Mouse (Mus musculus): ENCODE measurements at regions not wholly inside any gene's neighbourhood (a gene's known extent, or its start where the extent isn't known, plus 50 kb on each side); places are given as distances from the start of the nearest gene placed in this dataset.
A peak's percentile ranks its signal among the peaks of the same experiment; 100 is the strongest.
"Not testable (repeated sequence)": the region's sequence is repeated elsewhere in the genome, so short reads cannot be mapped to it uniquely, and the experiment has no call there.

- 30% methylated on average over 6 of the region's 6 CpGs for WGBS
- Histone ChIP-seq H3K36me3 (no peaks in the 10 kb centered on the region), H3K27me3 (no peaks in the 10 kb centered on the region), H3K27ac (no peak overlapping the region), H3K4me2 (no peak overlapping the region), H3K4me1 (replicated peaks) (no peaks in the 10 kb centered on the region), H3K9me3 (replicated peaks) (no peaks in the 10 kb centered on the region), H3K9ac (no peak overlapping the region), H3K4me3 (no peak overlapping the region)
- ATAC-seq (replicated peaks; ENCODE audit: insufficient number of reproducible peaks, insufficient read depth, low FRiP score, low read depth), result no peak
Measured at GRCm38 (mm10) chr15:89730320-89730719, 111.3 kb downstream of the Syt10 start.

- Histone ChIP-seq H3K36me3 (no peaks in the 10 kb centered on the region), H3K4me2 (peak overlapping the region; percentile 21), H3K4me1 (replicated peaks) (no peaks in the 10 kb centered on the region), H3K27me3 (no peaks in the 10 kb centered on the region), H3K9ac (no peak overlapping the region), H3K27ac (no peak overlapping the region), H3K4me3 (no peak overlapping the region), H3K9me3 (replicated peaks) (no peaks in the 10 kb centered on the region)
- no peak for ATAC-seq (replicated peaks; ENCODE audit: insufficient number of reproducible peaks, insufficient read depth, low FRiP score, low read depth)
- 53% methylated on average over 12 of the region's 12 CpGs for WGBS
Measured at GRCm38 (mm10) chr15:89724356-89724755, 117.3 kb downstream of the Syt10 start.

GRCm38 (mm10) chr15:89697221-89697620 lies 105.5 kb upstream of the Rabl2 start:
- WGBS, result 53% methylated on average over 2 of the region's 2 CpGs
- ATAC-seq (replicated peaks; ENCODE audit: insufficient number of reproducible peaks, insufficient read depth, low FRiP score, low read depth), result no peak

GRCm38 (mm10) chr15:89676366-89676765 lies 84.6 kb upstream of the Rabl2 start:
- Histone ChIP-seq H3K9ac (no peak overlapping the region), H3K36me3 (no peaks in the 10 kb centered on the region)
- ATAC-seq (replicated peaks; ENCODE audit: insufficient number of reproducible peaks, insufficient read depth, low FRiP score, low read depth), result no peak

More at GRCm38 (mm10) chr15:89697221-89697620, 105.5 kb upstream of the Rabl2 start:
- no peak overlapping the region for H3K4me3 ChIP-seq
- no peaks in the 10 kb centered on the region for H3K9me3 ChIP-seq (replicated peaks)
- no peaks in the 10 kb centered on the region for H3K27me3 ChIP-seq
- no peaks in the 10 kb centered on the region for H3K4me1 ChIP-seq (replicated peaks)
- H3K27ac ChIP-seq, result no peak overlapping the region
- no peak overlapping the region for H3K9ac ChIP-seq
- H3K4me2 ChIP-seq, result no peak overlapping the region
- H3K36me3 ChIP-seq, result no peaks in the 10 kb centered on the region

GRCm38 (mm10) chr15:89656558-89656957 lies 64.8 kb upstream of the Rabl2 start:
- H3K27me3 ChIP-seq; H3K4me3 ChIP-seq; H3K4me2 ChIP-seq; H3K4me1 ChIP-seq (replicated peaks); H3K36me3 ChIP-seq; H3K27ac ChIP-seq; ATAC-seq (replicated peaks; ENCODE audit: insufficient number of reproducible peaks, insufficient read depth, low FRiP score, low read depth); H3K9me3 ChIP-seq (replicated peaks); H3K9ac ChIP-seq: not testable (repeated sequence)
- WGBS, result 83% methylated on average over 1 of the region's 1 CpGs

More at GRCm38 (mm10) chr15:89676366-89676765, 84.6 kb upstream of the Rabl2 start:
- H3K4me1 ChIP-seq (replicated peaks), result no peaks in the 10 kb centered on the region
- H3K4me3 ChIP-seq, result no peak overlapping the region
- no peaks in the 10 kb centered on the region for H3K27me3 ChIP-seq
- no peak overlapping the region for H3K27ac ChIP-seq
- H3K4me2 ChIP-seq, result no peak overlapping the region
- H3K9me3 ChIP-seq (replicated peaks), result no peaks in the 10 kb centered on the region
